ENCODE assay signal across 24 mouse cellular contexts in the genomic region with DNA sequence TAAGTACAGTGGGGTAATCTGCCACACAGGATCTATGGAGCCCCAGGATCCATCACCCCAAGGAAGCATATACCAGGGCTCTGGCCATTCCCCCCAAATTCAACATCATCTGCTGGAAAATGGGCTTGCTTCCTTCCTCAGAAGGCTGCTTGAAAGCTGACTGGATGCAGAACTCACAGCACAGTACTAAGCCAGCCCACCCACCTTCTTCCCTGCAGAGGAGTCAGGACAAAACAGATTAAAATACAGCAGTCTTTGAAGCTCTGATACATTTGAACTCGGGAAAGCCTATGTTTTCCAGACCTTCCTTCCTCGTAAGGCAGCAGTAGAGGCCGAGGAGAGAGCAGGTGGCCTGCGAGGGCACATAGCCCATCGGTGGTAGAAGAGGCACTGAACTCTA.
DNase-seq lines count a peak whose midpoint lies in the region; ATAC-seq lines count a peak whose summit lies in the region.
"Had no signal": no experiment of that assay in that cellular context is flagged by ENCODE, and none has a peak within 500 bp of the region (broad histone marks: within the 10 kb centered on the region; RNA-seq: fewer than 3 reads in every experiment).

No protein-coding gene starts in this region.

- H3K9ac ChIP-seq in kidney, embryonic 15.5 days: no peak overlapping the region
- no peak overlapping the region for H3K9ac ChIP-seq in embryonic facial prominence, embryonic 11.5 days (replicated peaks; ENCODE audit: low read length)
- no peak overlapping the region for H3K9ac ChIP-seq in stomach, embryonic 16.5 days (ENCODE audit: low read length)
- H3K9ac ChIP-seq: embryonic facial prominence, embryonic 15.5 days; heart, embryonic 15.5 days; hindbrain, embryonic 13.5 days had no signal

- no peak for ATAC-seq in kidney, embryonic 15.5 days (replicated peaks; ENCODE audit: low FRiP score)
- no peak for ATAC-seq in embryonic facial prominence, embryonic 11.5 days (replicated peaks; ENCODE audit: insufficient number of reproducible peaks, low FRiP score, low TSS enrichment, low read depth)
- peak; percentile 18; the same call in 1 of the 2 replicates for ATAC-seq in stomach, embryonic 16.5 days (ENCODE audit: insufficient read depth, low FRiP score)
- ATAC-seq: activated CD4-positive, CD25-positive, alpha-beta regulatory T cell, adult 4 months; hindbrain, postnatal 0 days; Patski had no signal

- WGBS in kidney, embryonic 15.5 days: 68% methylated on average over 5 of the region's 5 CpGs
- 67% methylated on average over 5 of the region's 5 CpGs for WGBS in embryonic facial prominence, embryonic 11.5 days
- 63% methylated on average over 5 of the region's 5 CpGs for WGBS in limb, embryonic 10.5 days
- WGBS in stomach, embryonic 16.5 days: 57% methylated on average over 5 of the region's 5 CpGs

- 0 out of 2 replicates have a peak overlapping the region, but pooled peaks have one; percentile 37 for H3K27ac ChIP-seq in kidney, embryonic 15.5 days
- H3K27ac ChIP-seq in embryonic facial prominence, embryonic 11.5 days (replicated peaks; ENCODE audit: low read depth, low read length): peak overlapping the region; percentile 10
- peak overlapping the region; percentile 64 for H3K27ac ChIP-seq in limb, embryonic 10.5 days
- no peak overlapping the region for H3K27ac ChIP-seq in stomach, embryonic 16.5 days (ENCODE audit: low read length)
- H3K27ac ChIP-seq: embryonic facial prominence, embryonic 15.5 days; gastrocnemius, adult 2 months; heart, adult 2 months; heart, embryonic 15.5 days; hindbrain, embryonic 13.5 days; hindbrain, postnatal 0 days had no signal

- H3K4me1 ChIP-seq in kidney, embryonic 15.5 days: peaks cover 31% of the 10 kb centered on the region
- H3K4me1 ChIP-seq in embryonic facial prominence, embryonic 11.5 days (ENCODE audit: control insufficient read depth, insufficient read depth, low read length): no peaks in the 10 kb centered on the region
- H3K4me1 ChIP-seq in limb, embryonic 10.5 days: peaks cover 42% of the 10 kb centered on the region
- H3K4me1 ChIP-seq in stomach, embryonic 16.5 days (ENCODE audit: control insufficient read depth, insufficient read depth, low read length): peaks cover 8% of the 10 kb centered on the region; the same call in 1 of the 2 replicates
- H3K4me1 ChIP-seq: hindbrain, embryonic 13.5 days had no signal

- H3K36me3 ChIP-seq in kidney, embryonic 15.5 days: no peaks in the 10 kb centered on the region
- H3K36me3 ChIP-seq in embryonic facial prominence, embryonic 11.5 days (replicated peaks; ENCODE audit: control insufficient read depth, insufficient read depth, low read depth, low read length): no peaks in the 10 kb centered on the region
- no peaks in the 10 kb centered on the region for H3K36me3 ChIP-seq in limb, embryonic 10.5 days
- H3K36me3 ChIP-seq in stomach, embryonic 16.5 days (ENCODE audit: control insufficient read depth, insufficient read depth, low read length): no peaks in the 10 kb centered on the region
- H3K36me3 ChIP-seq: embryonic facial prominence, embryonic 15.5 days; heart, embryonic 15.5 days; hindbrain, embryonic 13.5 days had no signal

- peaks cover 64% of the 10 kb centered on the region for H3K27me3 ChIP-seq in kidney, embryonic 15.5 days
- no peaks in the 10 kb centered on the region for H3K27me3 ChIP-seq in embryonic facial prominence, embryonic 11.5 days (ENCODE audit: control insufficient read depth, insufficient read depth, low read length)
- H3K27me3 ChIP-seq in limb, embryonic 10.5 days (ENCODE audit: low read depth, poor library complexity, severe bottlenecking): peaks cover 96% of the 10 kb centered on the region
- H3K27me3 ChIP-seq in stomach, embryonic 16.5 days (ENCODE audit: control insufficient read depth, insufficient read depth, low read length): no peaks in the 10 kb centered on the region; the same call in 1 of the 2 replicates
- H3K27me3 ChIP-seq: CH12.LX had no signal

- DNase-seq in kidney, adult 9 months: no peak
- no peak for DNase-seq in embryonic facial prominence, embryonic 11.5 days (ENCODE audit: low spot score)
- DNase-seq in limb, embryonic 10.5 days (ENCODE audit: low spot score): no peak
- DNase-seq in lung, postnatal 14 days: no peak
- no peak for DNase-seq in retina, embryonic 14.5 days (ENCODE audit: low spot score)
- DNase-seq: adrenal gland, postnatal 14 days; cerebellum, adult 18-20 months; cerebellum, adult 9-11 months; cerebellum, postnatal 36 days; gastrocnemius, adult 2 months; gastrocnemius, postnatal 25 days; heart, adult 2 months; heart, postnatal 14 days had no signal

- no peak overlapping the region for H3K4me3 ChIP-seq in kidney, embryonic 15.5 days (replicated peaks)
- H3K4me3 ChIP-seq in embryonic facial prominence, embryonic 11.5 days (ENCODE audit: low read depth, low read length): no peak overlapping the region
- H3K4me3 ChIP-seq in limb, embryonic 10.5 days: no peak overlapping the region
- no peak overlapping the region for H3K4me3 ChIP-seq in stomach, embryonic 16.5 days (replicated peaks; ENCODE audit: low read length)
- H3K4me3 ChIP-seq: embryonic facial prominence, embryonic 15.5 days; erythroblast, embryonic 14.5 days; gastrocnemius, adult 2 months; heart, adult 2 months; heart, embryonic 15.5 days; hindbrain, embryonic 13.5 days had no signal

- no peaks in the 10 kb centered on the region for H3K9me3 ChIP-seq in kidney, embryonic 15.5 days (replicated peaks)
- no peaks in the 10 kb centered on the region for H3K9me3 ChIP-seq in embryonic facial prominence, embryonic 11.5 days (replicated peaks; ENCODE audit: control insufficient read depth, low read length)
- no peaks in the 10 kb centered on the region for H3K9me3 ChIP-seq in limb, embryonic 10.5 days (replicated peaks)
- no peaks in the 10 kb centered on the region for H3K9me3 ChIP-seq in stomach, embryonic 16.5 days (replicated peaks; ENCODE audit: control insufficient read depth, low read length)
- H3K9me3 ChIP-seq: embryonic facial prominence, embryonic 15.5 days; heart, embryonic 15.5 days; hindbrain, embryonic 13.5 days had no signal

- H3K4me2 ChIP-seq in kidney, embryonic 15.5 days: no peak overlapping the region
- H3K4me2 ChIP-seq in embryonic facial prominence, embryonic 11.5 days (ENCODE audit: low read depth, low read length): no peak overlapping the region
- H3K4me2 ChIP-seq in stomach, embryonic 16.5 days (ENCODE audit: low read depth, low read length): no peak overlapping the region
- H3K4me2 ChIP-seq: embryonic facial prominence, embryonic 15.5 days; heart, embryonic 11.5 days; heart, embryonic 15.5 days; hindbrain, embryonic 13.5 days had no signal
